Mouse (Mus musculus): ENCODE data around the gene Gm11060.

GRCm38 (mm10) chr2:105134296-105134695 is 42.5 kb downstream of the Gm11060 start:
- TF ChIP-seq POLR2A (IDR thresholded peaks at IDR 0.05; ENCODE audit: borderline replicate concordance, control insufficient read depth, low read depth, low read length) (no peak), CTCF (IDR thresholded peaks at IDR 0.05; ENCODE audit: control insufficient read depth, insufficient read depth, low read length) (no peak)

All from bone marrow, adult 2 months (tissue).